Mouse (Mus musculus): ENCODE results near the gene Rnf8.

The Rnf8 gene

GRCm38 (mm10) chr17:29682261-29682660, 67.7 kb downstream of the Rnf8 start:
- DNase-seq, result no peak

GRCm38 (mm10) chr17:29683127-29683526, 68.5 kb downstream of the Rnf8 start:
- no peak for DNase-seq

- DNase-seq, result no peak
Observed at GRCm38 (mm10) chr17:29684275-29684674, 69.7 kb downstream of the Rnf8 start.

GRCm38 (mm10) chr17:29686771-29687170, 72.2 kb downstream of the Rnf8 start:
- no peak for DNase-seq

- no peak for DNase-seq
Observed at GRCm38 (mm10) chr17:29687373-29687772, 72.8 kb downstream of the Rnf8 start.

- peak; percentile 71 for DNase-seq
Observed at GRCm38 (mm10) chr17:29688610-29689009, 74.0 kb downstream of the Rnf8 start.

- DNase-seq, result no peak
Observed at GRCm38 (mm10) chr17:29690257-29690656, 75.7 kb downstream of the Rnf8 start.

- DNase-seq, result no peak
Observed at GRCm38 (mm10) chr17:29692827-29693226, 78.2 kb downstream of the Rnf8 start.

GRCm38 (mm10) chr17:29693571-29693970, 79.0 kb downstream of the Rnf8 start:
- DNase-seq, result no peak

GRCm38 (mm10) chr17:29694516-29694915, 79.9 kb downstream of the Rnf8 start:
- no peak for DNase-seq
